Mouse (Mus musculus): Measurements from ENCODE around the gene Mycl. TPM values are rescaled to one million over a fixed set of nuclear protein-coding genes. Genes with fewer than 3 reads are reported as not detected.
"Not testable (repeated sequence)": the region's sequence is repeated elsewhere in the genome, so short reads cannot be mapped to it uniquely, and the experiment has no call there.

Mycl gene
- total RNA-seq, 2 experiments from 2014 or later, result 35.0 to 39.2 TPM

- no peak for DNase-seq (ENCODE audit: extremely low spot score in 1 of 2, low spot score in 2 of 2)
- intact Hi-C loops (cut with DNase I), result no loop called here
Measured at GRCm38 (mm10) chr4:122978850-122979249, 16.6 kb upstream of the Mycl start.

- DNase-seq (ENCODE audit: extremely low spot score in 1 of 2, low spot score in 2 of 2), result no peak
- intact Hi-C loops (cut with DNase I), result loop anchor here (5.0 to 10.0 kb wide), 3 partner anchors 38 to 1745 kb away; no protein-coding TSS in a partner anchor
Measured at GRCm38 (mm10) chr4:122979826-122980225, 15.6 kb upstream of the Mycl start.

- DNase-seq (ENCODE audit: extremely low spot score in 1 of 2, low spot score in 2 of 2), result no peak
- intact Hi-C loops (cut with DNase I), result loop anchor here (5.0 to 10.0 kb wide), 3 partner anchors 38 to 1746 kb away; no protein-coding TSS in a partner anchor
Measured at GRCm38 (mm10) chr4:122980684-122981083, 14.8 kb upstream of the Mycl start.

DNA sequence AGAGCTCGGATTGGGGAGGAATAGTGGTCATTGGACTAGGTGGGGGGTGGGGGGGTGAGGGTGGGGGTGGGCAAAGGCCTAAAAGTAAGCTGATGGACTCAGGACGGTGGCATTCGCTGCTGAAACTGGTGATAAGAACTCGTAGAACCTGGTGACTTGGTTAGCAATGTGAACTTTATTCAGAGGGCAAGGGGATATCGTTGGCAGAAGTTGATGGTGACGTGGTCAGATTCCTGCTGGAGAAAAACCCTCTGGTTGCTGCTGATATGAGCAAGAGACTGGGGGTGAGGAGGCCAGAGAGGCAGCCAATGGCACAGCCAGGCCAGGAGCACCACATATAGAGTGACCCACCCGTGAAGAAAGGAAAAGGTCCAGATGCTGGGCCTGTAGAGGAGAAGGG, 14.2 kb upstream of the Mycl start:
- DNase-seq (ENCODE audit: extremely low spot score in 1 of 2, low spot score in 2 of 2), result no peak
- intact Hi-C loops (cut with DNase I), result loop anchor here (5.0 to 10.0 kb wide), 3 partner anchors 39 to 1746 kb away; no protein-coding TSS in a partner anchor

DNA sequence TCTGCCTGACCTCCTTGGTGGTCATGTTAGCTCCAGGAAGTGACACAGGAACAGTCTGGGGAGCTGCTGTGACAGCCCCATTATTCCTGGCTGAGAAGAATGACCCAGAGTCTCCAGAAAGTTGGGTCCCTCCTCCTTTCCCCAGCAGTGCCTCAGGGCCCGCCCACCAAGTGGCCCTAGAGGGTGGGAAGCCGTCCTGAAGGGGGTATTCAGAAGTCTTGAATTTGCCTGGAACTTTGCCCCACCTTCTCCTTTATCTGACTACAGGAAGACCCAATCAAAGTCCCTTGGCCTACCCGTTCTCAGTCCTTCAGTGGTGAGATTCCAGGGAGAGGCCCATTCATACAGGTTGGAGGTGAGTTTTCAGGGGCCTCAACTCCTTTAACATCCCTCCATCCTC, 13.5 kb upstream of the Mycl start:
- intact Hi-C loops (cut with DNase I), result loop anchor here (5.0 to 10.0 kb wide), 3 partner anchors 40 to 1747 kb away; no protein-coding TSS in a partner anchor
- DNase-seq (ENCODE audit: extremely low spot score in 1 of 2, low spot score in 2 of 2), result peak in 1 of 2 experiments; percentile 72

- intact Hi-C loops (cut with DNase I), result loop anchor here (5.0 to 10.0 kb wide), 3 partner anchors 40 to 1748 kb away; no protein-coding TSS in a partner anchor
- DNase-seq (ENCODE audit: extremely low spot score in 1 of 2, low spot score in 2 of 2), result no peak
Measured at GRCm38 (mm10) chr4:122982537-122982936, 12.9 kb upstream of the Mycl start.

DNA sequence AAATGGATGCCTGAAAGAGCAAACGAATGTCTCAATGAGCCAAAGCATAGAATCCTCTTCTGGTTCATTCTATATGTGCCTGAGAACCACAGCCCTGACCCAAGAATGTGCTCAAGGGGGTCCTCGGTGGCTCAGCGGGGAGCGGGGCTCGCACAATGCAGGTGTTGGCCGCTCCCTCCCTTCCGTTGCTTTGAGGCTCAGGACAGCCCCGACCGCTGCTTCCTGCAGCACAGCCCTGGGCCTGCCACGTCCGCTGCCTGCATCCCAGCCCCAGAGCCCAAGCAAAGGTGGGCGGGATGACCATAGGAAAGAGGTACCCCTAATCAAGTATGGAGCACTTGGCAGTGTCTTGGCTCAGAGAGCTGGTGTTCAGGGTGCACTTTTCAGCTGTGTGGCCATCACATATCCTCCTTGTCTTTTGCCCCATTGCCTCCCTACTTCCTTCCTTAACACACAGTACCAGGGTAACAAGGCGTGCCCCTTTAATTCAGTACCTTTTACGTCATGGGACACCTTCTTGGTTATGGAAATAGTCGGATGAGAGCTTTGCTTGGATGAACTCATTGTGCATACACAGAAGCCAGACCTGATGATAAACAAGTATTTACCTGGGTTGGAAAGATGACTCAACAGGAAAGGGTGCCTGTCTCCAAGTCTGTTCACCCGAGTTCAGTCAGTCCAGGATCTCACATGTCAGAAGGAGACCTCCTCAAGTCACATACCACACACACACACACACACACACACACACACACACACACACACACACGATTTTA, 11.8 kb upstream of the Mycl start:
- DNase-seq (ENCODE audit: extremely low spot score in 1 of 2, low spot score in 2 of 2), result peak in 1 of 2 experiments; percentile 87
- intact Hi-C loops (cut with DNase I), result loop anchor here (5.0 to 10.0 kb wide), 3 partner anchors 41 to 1749 kb away; no protein-coding TSS in a partner anchor

DNA sequence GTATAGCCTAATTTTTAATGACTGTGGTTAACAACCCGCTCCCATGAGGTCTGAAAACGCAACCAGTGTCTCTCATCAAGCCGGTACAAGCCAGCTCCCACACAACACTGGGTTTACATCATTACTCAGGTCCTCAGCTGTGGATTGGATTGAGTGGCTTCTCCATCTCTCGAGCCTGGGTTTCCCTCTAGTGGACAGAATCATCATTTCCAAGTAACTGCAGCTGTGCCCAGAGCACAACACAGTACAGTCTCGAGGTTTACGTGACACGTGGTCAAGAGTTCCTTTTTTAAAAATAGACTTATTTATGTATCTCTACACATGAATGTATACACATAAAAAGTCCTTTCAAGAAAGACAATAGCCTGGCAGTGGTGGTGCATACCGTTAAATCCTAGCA, 10.3 kb upstream of the Mycl start:
- intact Hi-C loops (cut with DNase I), result loop anchor here (10.0 kb wide), 1 partner anchor 1750 kb away; no protein-coding TSS in a partner anchor
- peak; percentile 69 to 79 for DNase-seq (ENCODE audit: extremely low spot score in 1 of 2, low spot score in 2 of 2)

GRCm38 (mm10) chr4:122987421-122987820, 8.0 kb upstream of the Mycl start:
- DNase-seq (ENCODE audit: extremely low spot score in 1 of 2, low spot score in 2 of 2), result no peak
- intact Hi-C loops (cut with DNase I), result loop anchor here (10.0 kb wide), 1 partner anchor 1753 kb away; no protein-coding TSS in a partner anchor

- DNase-seq (ENCODE audit: extremely low spot score in 1 of 2, low spot score in 2 of 2), result not testable (repeated sequence)
- intact Hi-C loops (cut with DNase I), result loop anchor here (10.0 kb wide), 1 partner anchor 1753 kb away; no protein-coding TSS in a partner anchor
Measured at GRCm38 (mm10) chr4:122988004-122988403, 7.4 kb upstream of the Mycl start.

DNA sequence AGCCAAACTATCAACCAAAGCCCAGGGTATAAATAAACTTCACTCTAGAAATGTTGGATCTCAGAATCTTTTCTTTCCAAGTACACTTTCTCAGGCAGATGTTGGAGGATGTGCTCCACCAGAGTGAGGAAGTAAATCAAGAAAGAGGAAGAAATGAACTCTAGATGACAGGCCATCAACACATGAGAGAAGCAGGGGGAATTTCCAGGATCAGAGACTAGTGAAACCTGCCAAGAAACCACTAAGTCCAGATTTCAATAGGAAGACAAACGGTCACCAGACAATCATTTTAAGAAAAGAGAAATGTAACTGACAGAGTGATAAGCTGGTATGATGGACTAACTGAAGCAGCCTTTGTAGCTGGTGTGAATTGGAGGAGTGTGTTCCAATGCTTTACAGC, 4.3 kb upstream of the Mycl start:
- DNase-seq (ENCODE audit: extremely low spot score in 1 of 2, low spot score in 2 of 2), result no peak
- intact Hi-C loops (cut with DNase I), result no loop called here

GRCm38 (mm10) chr4:122992276-122992675, 3.2 kb upstream of the Mycl start:
- intact Hi-C loops (cut with DNase I), result no loop called here
- DNase-seq (ENCODE audit: extremely low spot score in 1 of 2, low spot score in 2 of 2), result no peak

GRCm38 (mm10) chr4:122996221-122996617, 767 bp downstream of the Mycl start:
- DNase-seq (ENCODE audit: extremely low spot score in 1 of 2, low spot score in 2 of 2), result peak in 1 of 2 experiments; percentile 77
- intact Hi-C loops (cut with DNase I), result loop anchor here (2.0 kb wide), 1 partner anchor 59 kb away; no protein-coding TSS in a partner anchor

- intact Hi-C loops (cut with DNase I), result loop anchor here (2.0 kb wide), 1 partner anchor 58 kb away; no protein-coding TSS in a partner anchor
- peak in 1 of 2 experiments; percentile 68 for DNase-seq (ENCODE audit: extremely low spot score in 1 of 2, low spot score in 2 of 2)
Measured at GRCm38 (mm10) chr4:122996618-122997381, 1.3 kb downstream of the Mycl start.

DNA sequence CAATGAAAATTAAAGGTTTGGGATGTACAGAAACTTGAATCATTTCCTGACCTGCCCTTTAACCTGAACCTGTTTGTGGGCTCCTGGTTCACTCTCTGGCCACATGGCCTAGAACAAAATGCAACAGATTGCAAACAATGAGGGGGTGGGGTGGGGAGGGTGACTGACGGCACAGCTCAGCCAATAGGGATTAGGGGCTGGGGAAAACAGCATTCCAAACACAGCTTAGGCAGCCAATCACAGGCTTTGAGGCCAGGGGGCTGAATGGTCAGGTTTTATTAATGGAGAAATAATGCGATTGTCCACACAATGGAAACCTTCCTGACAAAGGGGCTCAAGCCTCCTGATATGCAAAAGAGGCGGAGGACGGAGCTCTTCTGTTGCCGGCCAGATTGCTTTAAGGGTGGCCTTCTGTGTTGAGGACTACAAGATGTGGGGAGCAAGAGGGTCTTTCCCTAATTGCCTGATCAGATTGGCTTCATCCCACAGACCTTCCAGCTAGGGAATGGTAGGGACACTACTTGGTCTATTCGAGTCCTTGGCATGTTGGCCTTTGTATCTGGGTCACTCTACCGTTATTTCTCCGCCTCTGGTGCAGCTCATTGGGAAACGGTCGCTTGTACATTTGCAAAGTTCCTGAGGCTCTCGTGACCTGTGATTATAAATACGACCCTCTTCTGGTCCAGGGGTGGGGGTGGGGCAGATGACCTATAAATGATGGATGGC, 3.2 kb downstream of the Mycl start:
- intact Hi-C loops (cut with DNase I), result no loop called here
- DNase-seq (ENCODE audit: extremely low spot score in 1 of 2, low spot score in 2 of 2), result peak in 1 of 2 experiments; percentile 56

DNA sequence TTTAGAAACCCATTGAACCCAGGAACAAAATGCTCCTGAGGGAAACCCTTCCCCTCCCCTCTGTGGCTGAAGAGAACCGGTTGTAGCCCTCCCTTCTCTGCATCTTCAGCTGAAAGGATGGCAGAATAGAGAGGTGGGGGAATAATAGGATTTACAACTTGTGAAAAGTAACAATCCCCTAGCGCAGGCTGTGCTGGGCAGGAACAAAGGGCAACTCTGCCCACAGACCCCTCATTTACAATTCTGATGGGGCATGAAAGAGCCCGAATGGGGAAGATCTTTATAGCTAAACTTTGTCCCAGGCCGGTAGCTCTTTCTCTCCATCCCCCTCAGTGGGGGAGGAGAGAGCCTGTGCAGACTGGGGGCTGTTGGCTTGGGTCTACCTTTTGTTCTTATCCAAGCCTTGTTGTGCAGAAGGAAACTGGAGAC, 3.8 kb downstream of the Mycl start:
- intact Hi-C loops (cut with DNase I), result no loop called here
- no peak for DNase-seq (ENCODE audit: extremely low spot score in 1 of 2, low spot score in 2 of 2)

GRCm38 (mm10) chr4:123000130-123000529, 4.7 kb downstream of the Mycl start:
- no peak for DNase-seq (ENCODE audit: extremely low spot score in 1 of 2, low spot score in 2 of 2)
- intact Hi-C loops (cut with DNase I), result no loop called here

DNA sequence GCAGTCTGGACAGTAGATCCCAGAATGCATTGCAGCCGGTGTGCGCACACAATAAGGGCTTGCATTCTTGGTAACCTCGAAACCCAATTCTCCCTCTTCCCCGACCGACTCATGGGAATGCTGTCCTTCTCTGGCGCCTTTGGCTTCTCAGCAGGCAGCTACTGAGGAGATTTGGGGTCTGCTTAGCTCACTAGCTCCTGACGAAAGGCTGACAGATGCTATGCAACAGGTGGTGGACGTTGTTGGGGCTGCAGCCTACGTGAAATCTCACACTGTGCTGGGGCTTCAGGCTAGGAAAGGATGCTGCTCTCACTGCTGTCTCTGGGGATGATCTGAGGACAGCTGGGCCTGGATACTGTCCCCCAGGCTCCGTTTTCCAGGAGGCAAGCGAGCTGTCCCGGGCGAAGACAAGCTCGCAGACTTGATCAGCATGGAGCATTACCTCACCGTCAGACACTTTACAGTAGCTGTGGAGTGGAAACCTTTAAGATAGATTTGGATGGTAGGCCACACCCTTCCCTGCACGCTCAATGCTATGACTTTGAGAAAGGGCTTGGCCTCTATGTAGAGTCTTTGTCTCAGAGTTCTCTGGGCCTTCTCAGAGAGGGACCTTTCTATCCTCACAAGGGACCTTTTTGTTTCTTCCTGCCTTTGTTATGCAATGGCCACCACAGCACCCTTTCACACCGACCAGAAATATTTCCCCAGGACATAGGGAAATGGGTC, 5.3 kb downstream of the Mycl start:
- no peak for DNase-seq (ENCODE audit: extremely low spot score in 1 of 2, low spot score in 2 of 2)

More for the DNA sequence above, 5.3 kb downstream of the Mycl start:
- intact Hi-C loops (cut with DNase I), result no loop called here
